Mouse (Mus musculus): ENCODE measurements around the gene Drg1.
"Not testable (repeated sequence)": the region's sequence is repeated elsewhere in the genome, so short reads cannot be mapped to it uniquely, and the experiment has no call there.

Drg1 gene

DNA sequence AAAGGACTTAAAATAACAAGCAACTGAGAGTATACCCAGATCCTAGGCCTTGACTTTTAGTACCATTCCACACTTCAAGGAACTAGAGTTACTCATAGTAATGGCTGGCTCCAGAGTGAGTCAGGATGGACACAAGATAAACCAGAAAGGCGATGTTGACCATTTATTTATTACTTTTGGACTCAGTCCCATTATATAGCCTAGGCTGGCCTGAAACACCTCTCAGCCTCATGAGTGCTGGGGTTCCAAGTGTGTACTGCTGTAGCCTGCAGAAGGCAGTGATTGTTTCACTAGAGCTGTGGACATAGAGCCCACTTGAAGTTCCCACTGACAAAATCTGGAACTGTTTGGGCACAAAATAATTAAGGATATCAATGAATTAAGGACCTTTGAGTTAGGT is 53.7 kb downstream of the Drg1 start:
- no peak for DNase-seq (ENCODE audit: low read depth, low spot score)

DNA sequence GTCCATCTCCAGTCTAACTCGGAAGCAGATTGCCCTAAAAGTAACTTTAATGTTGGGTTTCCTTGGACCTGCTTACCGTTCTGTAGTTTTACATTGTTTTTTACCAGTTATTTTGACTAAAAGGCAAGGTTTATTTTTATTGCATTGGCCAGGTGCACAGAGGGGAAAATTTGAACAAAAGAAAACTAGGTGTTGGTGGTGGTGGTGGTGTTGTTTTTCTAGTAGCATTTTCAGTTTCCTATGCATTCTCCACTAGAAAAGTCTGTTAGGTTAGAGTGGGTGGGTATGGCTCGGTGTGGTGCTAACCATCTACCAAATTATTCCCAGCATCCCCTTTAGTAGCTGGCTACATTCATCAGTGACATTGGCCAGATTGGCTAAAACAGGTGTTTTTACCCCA is 59.4 kb downstream of the Drg1 start:
- DNase-seq (ENCODE audit: low read depth, low spot score) = no peak

DNA sequence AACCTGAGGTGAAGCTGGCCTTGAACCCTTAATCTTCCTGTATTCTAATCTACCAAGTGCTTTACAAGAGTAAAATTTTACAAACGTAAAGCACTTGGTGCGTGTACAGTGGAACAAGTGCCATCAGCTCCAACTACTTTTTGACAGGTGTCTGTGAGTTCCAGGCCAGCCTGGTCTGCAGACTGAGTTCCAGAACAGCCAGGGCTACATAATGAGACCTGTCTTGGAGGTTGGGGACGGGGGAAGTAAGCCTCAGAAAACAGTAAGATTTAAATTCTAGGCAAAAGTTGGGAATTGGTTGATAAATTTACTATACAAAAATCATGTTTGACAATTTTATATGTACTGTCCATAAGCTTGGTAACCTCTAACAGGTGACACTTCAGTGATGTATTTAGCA is 61.0 kb downstream of the Drg1 start:
- peak; percentile 20 for DNase-seq (ENCODE audit: low read depth, low spot score)

DNA sequence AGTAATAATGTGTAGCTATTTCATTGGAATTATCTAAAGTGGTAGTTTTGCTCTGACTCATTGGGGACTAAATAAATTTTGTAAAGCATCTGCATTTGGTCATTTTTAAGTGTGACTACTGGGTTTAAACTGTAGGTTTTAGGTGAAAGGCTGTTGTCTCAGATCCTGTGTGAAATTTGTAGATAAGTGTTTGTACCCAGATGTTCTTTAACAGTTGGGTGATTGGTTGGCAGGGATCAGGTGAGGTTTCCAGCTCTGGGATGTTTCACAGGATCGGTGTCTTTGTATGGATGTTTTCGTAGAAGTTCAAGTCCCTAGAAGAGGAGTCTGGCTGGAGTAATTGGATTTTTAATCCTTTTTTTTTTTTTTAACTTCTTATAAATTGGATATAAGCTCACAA is 62.4 kb downstream of the Drg1 start:
- no peak for DNase-seq (ENCODE audit: low read depth, low spot score)

GRCm38 (mm10) chr11:3202781-3203441 is 63.3 kb downstream of the Drg1 start:
- peak; percentile 89 for DNase-seq (ENCODE audit: low read depth, low spot score)

GRCm38 (mm10) chr11:3202231-3202701 is 63.9 kb downstream of the Drg1 start, which contains the start of gene Eif4enif1:
TSS of gene Eif4enif1 (plus strand) at chr11:3202392.
- peak; percentile 97 for DNase-seq (ENCODE audit: low read depth, low spot score)

GRCm38 (mm10) chr11:3201326-3202230 is 64.6 kb downstream of the Drg1 start:
- DNase-seq (ENCODE audit: low read depth, low spot score) = peak; percentile 18

GRCm38 (mm10) chr11:3200636-3201035 is 65.6 kb downstream of the Drg1 start:
- not testable (repeated sequence) for DNase-seq (ENCODE audit: low read depth, low spot score)

GRCm38 (mm10) chr11:3193363-3193762 is 72.9 kb downstream of the Drg1 start, which contains the start of gene Sfi1:
TSS of gene Sfi1 (minus strand) at chr11:3193463.
- DNase-seq (ENCODE audit: low read depth, low spot score) = no peak

DNA sequence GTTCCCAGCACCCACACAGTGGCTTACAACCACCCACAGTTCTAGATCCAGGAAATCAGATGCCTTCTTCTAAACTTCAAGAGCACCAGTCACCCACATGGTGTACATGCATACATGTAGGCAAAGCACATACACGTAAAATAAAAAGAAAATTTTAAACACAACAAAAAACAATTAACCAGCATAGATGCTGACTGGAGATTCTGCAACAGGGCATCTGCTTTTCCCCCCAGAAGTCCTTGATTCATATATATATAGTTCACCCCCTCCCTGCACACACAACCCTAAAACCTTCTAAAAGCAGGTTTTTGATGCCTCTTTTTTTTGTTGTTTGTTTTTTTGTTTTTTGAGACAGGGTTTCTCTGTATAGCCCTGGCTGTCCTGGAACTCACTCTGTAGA is 83.5 kb downstream of the Drg1 start:
- DNase-seq (ENCODE audit: low read depth, low spot score) = not testable (repeated sequence)

- DNase-seq (ENCODE audit: low read depth, low spot score) = not testable (repeated sequence)
Measured at GRCm38 (mm10) chr11:3181971-3182370, 84.2 kb downstream of the Drg1 start.

DNA sequence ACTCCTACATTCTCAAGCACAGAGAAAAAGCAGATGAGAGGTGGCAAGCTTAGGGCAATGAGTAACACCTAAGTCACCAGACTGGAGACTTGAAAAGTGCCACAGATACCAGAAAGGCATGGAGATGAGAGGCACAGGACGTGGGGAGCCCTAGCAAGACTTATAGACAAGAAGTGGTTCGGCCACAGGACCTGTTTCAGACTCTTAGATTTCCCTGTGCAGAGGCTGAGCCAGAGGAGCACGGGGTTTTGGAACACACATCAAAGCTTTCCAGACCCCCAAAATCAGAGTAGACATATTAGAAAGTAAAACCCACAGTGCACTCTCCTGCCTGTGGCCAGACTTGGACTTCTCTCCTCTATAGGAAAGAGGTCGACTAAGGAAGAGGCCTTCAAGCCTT is 85.0 kb downstream of the Drg1 start:
- peak; percentile 21 for DNase-seq (ENCODE audit: low read depth, low spot score)

GRCm38 (mm10) chr11:3180510-3181160 is 85.6 kb downstream of the Drg1 start:
- DNase-seq (ENCODE audit: low read depth, low spot score) = not testable (repeated sequence)

DNA sequence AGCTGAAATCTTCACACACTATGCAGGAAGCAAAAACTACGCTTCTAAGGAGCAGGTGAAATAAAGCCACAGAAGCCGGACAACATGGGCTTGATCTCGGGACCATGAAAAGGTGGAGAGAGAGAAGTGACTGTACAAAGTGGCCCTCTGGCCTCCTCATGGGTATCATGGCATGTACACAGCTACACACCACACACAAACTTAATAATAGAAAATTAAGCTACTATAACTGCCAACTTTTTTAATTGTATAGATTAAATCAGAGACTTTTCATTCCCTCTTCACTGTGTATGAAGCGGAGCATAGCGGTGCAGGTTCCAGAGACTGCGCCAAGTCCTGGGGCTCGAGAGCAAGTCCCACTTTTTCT is 86.5 kb downstream of the Drg1 start:
- DNase-seq (ENCODE audit: low read depth, low spot score) = not testable (repeated sequence)

- DNase-seq (ENCODE audit: low read depth, low spot score) = not testable (repeated sequence)
Measured at GRCm38 (mm10) chr11:3178968-3179725, 87.1 kb downstream of the Drg1 start.

DNA sequence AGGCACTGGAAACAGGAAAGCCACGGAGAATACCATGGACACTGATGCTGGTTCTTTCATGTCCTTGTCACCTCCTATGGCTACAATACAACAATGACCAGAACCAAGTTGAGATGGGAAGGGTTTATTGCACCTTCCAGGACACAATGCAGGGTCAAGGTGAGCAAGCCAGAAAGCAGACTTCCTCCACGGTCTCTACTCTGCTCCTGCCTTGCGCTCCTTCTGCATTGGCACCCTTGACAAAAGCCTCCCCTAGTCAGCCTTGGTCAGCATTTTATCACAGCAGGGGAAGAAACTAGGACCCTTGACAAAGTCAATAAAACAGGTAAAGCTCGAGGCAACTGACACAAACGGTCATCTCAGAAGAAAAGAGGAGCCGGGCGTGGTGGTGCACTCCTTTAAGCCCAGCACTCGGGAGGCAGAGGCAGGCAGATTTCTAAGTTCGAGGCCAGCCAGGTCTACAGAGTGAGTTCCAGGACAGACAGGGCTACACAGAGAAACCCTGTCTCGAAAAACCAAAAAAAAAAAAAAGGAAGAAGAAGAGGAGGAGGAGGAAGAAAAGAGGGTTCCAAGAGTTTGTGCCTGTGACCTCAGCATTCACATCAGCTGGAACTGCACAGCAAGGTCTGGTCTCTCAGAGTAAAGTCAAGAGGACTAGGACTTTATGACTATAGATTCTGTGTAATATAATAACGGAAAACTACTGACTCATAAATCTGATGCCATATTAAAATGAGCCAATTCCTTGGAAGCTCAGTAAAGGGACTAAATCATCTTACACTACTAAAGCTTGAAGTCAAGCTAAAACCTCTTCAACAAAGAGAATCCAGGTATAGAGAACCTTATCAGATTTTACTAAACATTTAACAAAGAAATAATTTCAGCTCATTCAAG is 92.5 kb downstream of the Drg1 start:
- DNase-seq (ENCODE audit: low read depth, low spot score) = peak; percentile 34

DNA sequence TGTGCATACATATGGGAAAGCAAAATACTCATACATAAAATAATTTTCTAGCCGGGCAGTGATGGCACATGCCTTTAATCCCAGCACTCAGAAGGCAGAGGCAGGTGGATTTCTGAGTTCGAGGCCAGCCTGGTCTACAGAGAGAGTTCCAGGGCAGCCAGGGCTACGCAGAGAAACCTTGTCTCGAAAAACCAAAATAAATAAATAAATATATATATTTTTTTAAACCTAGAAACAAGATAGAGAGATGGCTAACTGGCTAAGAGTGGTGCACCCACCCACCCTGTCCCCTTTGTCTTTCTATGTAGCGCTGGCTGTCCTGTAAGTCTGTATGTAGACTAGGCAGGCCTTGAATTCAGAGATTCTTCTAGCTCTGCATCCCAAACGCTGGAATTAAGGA is 93.7 kb downstream of the Drg1 start:
- not testable (repeated sequence) for DNase-seq (ENCODE audit: low read depth, low spot score)

GRCm38 (mm10) chr11:3171931-3172330 is 94.3 kb downstream of the Drg1 start:
- DNase-seq (ENCODE audit: low read depth, low spot score) = not testable (repeated sequence)

DNA sequence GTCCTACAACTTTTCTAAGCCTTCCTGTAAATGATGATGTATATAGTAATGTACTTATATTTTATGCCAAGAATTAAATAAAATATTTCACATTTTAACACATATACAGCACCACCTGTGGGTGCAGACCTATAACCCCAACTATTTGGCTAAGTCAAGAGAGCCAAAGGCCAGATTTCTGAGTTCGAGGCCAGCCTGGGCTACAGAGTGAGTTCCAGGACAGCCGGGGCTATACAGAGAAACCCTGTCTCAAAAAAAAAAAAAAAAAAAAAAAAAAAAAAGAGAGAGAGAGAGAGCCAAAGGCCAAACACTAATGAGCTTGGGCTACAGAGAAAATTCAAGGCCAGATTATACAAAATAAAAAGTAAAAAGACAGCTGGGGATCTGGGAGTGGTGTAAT is 97.2 kb downstream of the Drg1 start:
- DNase-seq (ENCODE audit: low read depth, low spot score) = not testable (repeated sequence)

DNA sequence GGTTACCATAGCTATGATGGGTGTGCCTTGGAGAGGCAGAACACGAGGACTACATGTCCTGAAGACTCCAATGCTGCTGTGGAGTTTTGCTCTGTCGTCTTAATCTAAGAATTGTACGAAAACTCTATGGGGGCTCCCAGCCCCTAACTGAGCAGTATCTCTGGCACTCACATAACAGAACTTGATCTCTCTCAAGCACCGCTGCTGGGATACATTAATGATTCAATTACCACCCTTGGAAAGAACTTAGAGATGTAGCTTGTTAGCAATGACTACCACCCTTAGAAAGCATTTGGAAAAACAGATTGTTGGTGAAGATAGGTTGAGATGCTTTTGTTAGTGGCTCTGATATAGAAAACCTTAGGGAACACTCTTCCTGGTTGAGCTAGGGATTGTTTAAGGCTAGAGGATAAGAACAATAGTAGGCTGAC is 98.6 kb downstream of the Drg1 start:
- DNase-seq (ENCODE audit: low read depth, low spot score) = peak; percentile 31

Data from A20 (cell line).